Mouse (Mus musculus): ENCODE data around the gene Eno1.
"Not testable (repeated sequence)": the region's sequence is repeated elsewhere in the genome, so short reads cannot be mapped to it uniquely, and the experiment has no call there.

DNA sequence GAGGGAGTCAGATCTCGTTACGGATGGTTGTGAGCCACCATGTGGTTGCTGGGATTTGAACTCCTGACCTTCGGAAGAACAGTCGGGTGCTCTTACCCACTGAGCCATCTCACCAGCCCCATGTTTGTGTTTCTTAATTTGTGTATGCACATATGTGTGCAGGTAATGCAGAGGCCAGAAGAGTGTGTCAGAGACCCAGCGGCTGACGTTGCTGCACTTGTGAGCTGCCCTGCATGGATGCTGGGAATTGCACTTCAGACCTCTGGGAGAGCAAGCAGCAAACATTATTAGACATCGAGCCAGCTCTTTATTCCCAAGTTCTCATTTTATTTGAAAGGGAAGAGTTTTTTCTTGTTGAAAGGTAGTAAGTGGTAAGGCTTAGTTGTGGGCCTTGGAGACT is 42.8 kb downstream of the Eno1 start:
- not testable (repeated sequence) for TF ChIP-seq POLR2A (IDR thresholded peaks at IDR 0.05; ENCODE audit: low read depth, low read length); CTCF (conservative IDR thresholded peaks at IDR 0.05; ENCODE audit: insufficient read depth, insufficient read length, low read depth, low read length)
